Mouse (Mus musculus) CH12.LX (cell line): ENCODE measurements around the gene Ryr1. TPM values are rescaled to one million over a fixed set of nuclear protein-coding genes. Genes with fewer than 3 reads are reported as not detected.
A peak's percentile ranks its signal among the peaks of the same experiment; 100 is the strongest.

ENCODE experiments used
- DNase-seq: peaks from one replicate; pipeline ENCODE4 v3.0.0-alpha.2; 2013; ENCODE audit errors: extremely low read depth
- H3K27ac ChIP-seq: 2 replicates; pipeline ENCODE4 v1.5.1; 2012; ENCODE audit warnings: low read depth, mild to moderate bottlenecking, control low read depth, moderate library complexity; ENCODE audit not compliant: insufficient read depth
- H3K27me3 ChIP-seq: replicated peaks from 2 replicates; pipeline ENCODE3; 2012; ENCODE audit warnings: inconsistent platforms
- H3K36me3 ChIP-seq, 2 experiments: replicated peaks in 1 of 2; 2 replicates each; pipeline versions ENCODE3 to v1.6.1; 2012; ENCODE audit warnings: inconsistent platforms in 1 of 2, low read length in 1 of 2, mild to moderate bottlenecking in 1 of 2, mixed read lengths in 1 of 2, moderate library complexity in 1 of 2; ENCODE audit not compliant: control insufficient read depth in 1 of 2, insufficient read depth in 1 of 2
- H3K4me1 ChIP-seq, 2 experiments: 2 replicates each; pipeline ENCODE4 v1.6.1; 2012; ENCODE audit warnings: inconsistent platforms in 1 of 2, moderate library complexity in 1 of 2; ENCODE audit not compliant: insufficient read depth in 2 of 2, control insufficient read depth in 1 of 2
- H3K4me2 ChIP-seq: 2 replicates; pipeline ENCODE4 v1.6.1; 2012; ENCODE audit warnings: low read depth, mild to moderate bottlenecking, control low read depth; ENCODE audit not compliant: poor library complexity, insufficient read depth, severe bottlenecking
- H3K4me3 ChIP-seq, 3 experiments: fragments of 150-350 bp in 1 of 3; sonication (generic) in 1 of 3; replicated peaks in 1 of 3; 2 replicates each; pipeline versions ENCODE3 to v1.5.1; 2011 to 2012; ENCODE audit warnings: low read depth in 2 of 3, low read length in 2 of 3, mild to moderate bottlenecking in 2 of 3, moderate library complexity in 2 of 3, control low read depth in 1 of 3, improper control_type of control experiment in 1 of 3, inconsistent platforms in 1 of 3, mixed read lengths in 1 of 3; ENCODE audit not compliant: poor library complexity in 1 of 3
- H3K79me2 ChIP-seq: replicated peaks from 2 replicates; pipeline ENCODE4 v1.6.1; 2012; ENCODE audit warnings: mild to moderate bottlenecking, moderate library complexity; ENCODE audit not compliant: control insufficient read depth, poor library complexity, insufficient read depth, severe bottlenecking; ENCODE audit errors: extremely low read depth
- H3K9ac ChIP-seq: 2 replicates; pipeline ENCODE4 v1.6.1; 2012; ENCODE audit warnings: low read depth, mild to moderate bottlenecking, control low read depth, moderate library complexity; ENCODE audit not compliant: insufficient read depth
- H3K9me3 ChIP-seq: replicated peaks from 2 replicates; pipeline ENCODE3; 2012; ENCODE audit warnings: low read length, inconsistent platforms, mixed read lengths
- BHLHE40 ChIP-seq: IDR thresholded peaks from 2 replicates; pipeline ENCODE4 v1.6.1; 2011; ENCODE audit warnings: mild to moderate bottlenecking, low read depth, low read length, improper control_type of control experiment
- CTCF ChIP-seq, 2 experiments: IDR thresholded peaks in 1 of 2; conservative IDR thresholded peaks in 1 of 2; 2 replicates each; pipeline ENCODE4 v1.5.1; 2011 to 2012; ENCODE audit warnings: low read depth in 2 of 2, low read length in 2 of 2, improper control_type of control experiment in 1 of 2, inconsistent platforms in 1 of 2, mild to moderate bottlenecking in 1 of 2, moderate library complexity in 1 of 2
- IRF4 ChIP-seq: IDR thresholded peaks from 2 replicates; pipeline ENCODE4 v1.6.1; 2014; ENCODE audit warnings: low read depth, mild to moderate bottlenecking, inconsistent platforms, low read length, improper control_type of control experiment
- JUND ChIP-seq: conservative IDR thresholded peaks from 2 replicates; pipeline ENCODE4 v1.6.1; 2011; ENCODE audit warnings: low read depth, low read length, improper control_type of control experiment
- KAT2A ChIP-seq: IDR thresholded peaks from 2 replicates; pipeline ENCODE4 v1.6.1; 2012; ENCODE audit warnings: low read length, improper control_type of control experiment, inconsistent platforms; ENCODE audit not compliant: insufficient replicate concordance
- MAFK ChIP-seq: IDR thresholded peaks from 2 replicates; pipeline ENCODE4 v1.6.1; 2011; ENCODE audit warnings: low read length, improper control_type of control experiment; ENCODE audit not compliant: insufficient replicate concordance
- MAX ChIP-seq: IDR thresholded peaks from 2 replicates; pipeline ENCODE4 v1.6.1; 2011; ENCODE audit warnings: low read length, improper control_type of control experiment
- MAZ ChIP-seq: IDR thresholded peaks from 2 replicates; pipeline ENCODE4 v1.6.1; 2012; ENCODE audit warnings: low read depth, mild to moderate bottlenecking, inconsistent platforms, low read length, improper control_type of control experiment, moderate library complexity
- MEF2A ChIP-seq: IDR thresholded peaks from 2 replicates; pipeline ENCODE4 v1.6.1; 2014; ENCODE audit warnings: low read depth, mild to moderate bottlenecking, inconsistent platforms, low read length, improper control_type of control experiment, borderline replicate concordance
- MXI1 ChIP-seq: IDR thresholded peaks from 2 replicates; pipeline ENCODE4 v1.6.1; 2011; ENCODE audit warnings: mild to moderate bottlenecking, low read depth, low read length, improper control_type of control experiment
- NRF1 ChIP-seq: IDR thresholded peaks from 2 replicates; pipeline ENCODE4 v1.6.1; 2014; ENCODE audit warnings: low read depth, mild to moderate bottlenecking, inconsistent platforms, low read length, improper control_type of control experiment, moderate library complexity
- PAX5 ChIP-seq: IDR thresholded peaks from 2 replicates; pipeline ENCODE4 v1.6.1; 2012; ENCODE audit warnings: low read length, inconsistent platforms, mixed read lengths
- POLR2AphosphoS2 ChIP-seq: IDR thresholded peaks from 2 replicates; pipeline ENCODE4 v1.6.1; 2011; ENCODE audit warnings: low read depth, low read length, improper control_type of control experiment
- RAD21 ChIP-seq: IDR thresholded peaks from 2 replicates; pipeline ENCODE4 v1.6.1; 2011; ENCODE audit warnings: low read depth, mild to moderate bottlenecking, low read length, improper control_type of control experiment, moderate library complexity
- SIN3A ChIP-seq: IDR thresholded peaks from 2 replicates; pipeline ENCODE4 v1.6.1; 2012; ENCODE audit warnings: low read length, improper control_type of control experiment, inconsistent platforms
- SMC3 ChIP-seq: IDR thresholded peaks from 2 replicates; pipeline ENCODE4 v1.6.1; 2011; ENCODE audit warnings: low read depth, low read length, improper control_type of control experiment
- UBTF ChIP-seq: IDR thresholded peaks from 2 replicates; pipeline ENCODE4 v1.6.1; 2012; ENCODE audit warnings: low read depth, mild to moderate bottlenecking, inconsistent platforms, low read length, improper control_type of control experiment, moderate library complexity
- USF1 ChIP-seq: IDR thresholded peaks from 2 replicates; pipeline ENCODE4 v1.6.1; 2014; ENCODE audit warnings: low read depth, mild to moderate bottlenecking, inconsistent platforms, low read length, improper control_type of control experiment
- USF2 ChIP-seq: conservative IDR thresholded peaks from 2 replicates; pipeline ENCODE4 v1.6.1; 2011; ENCODE audit warnings: low read depth, low read length, improper control_type of control experiment
- ZC3H11A ChIP-seq: IDR thresholded peaks from 2 replicates; pipeline ENCODE4 v1.6.1; 2012; ENCODE audit warnings: low read depth, mild to moderate bottlenecking, inconsistent platforms, low read length, improper control_type of control experiment
- ZKSCAN1 ChIP-seq: IDR thresholded peaks from 2 replicates; pipeline ENCODE4 v1.6.1; 2012; ENCODE audit warnings: low read depth, inconsistent platforms, low read length, improper control_type of control experiment, borderline replicate concordance
- ZMIZ1 ChIP-seq: IDR thresholded peaks from 2 replicates; pipeline ENCODE4 v1.6.1; 2012; ENCODE audit warnings: low read depth, mild to moderate bottlenecking, inconsistent platforms, low read length, improper control_type of control experiment
- ZNF384 ChIP-seq: IDR thresholded peaks from 2 replicates; pipeline ENCODE4 v1.6.1; 2012; ENCODE audit warnings: low read depth, low read length, improper control_type of control experiment, inconsistent platforms
- dilution Hi-C: fragments of 300-500 bp; cut with MboI; formaldehyde crosslinking; loops from 2 replicates; pipeline ENCODE4 v1.14.3; 2020; ENCODE audit warnings: low sequenced_read_pairs; ENCODE audit not compliant: extremely low pct_unique_long_range_greater_than_20kb, extremely low pct_ligation_motif_present
- in situ Hi-C: fragments of 300-500 bp; cut with MboI; formaldehyde crosslinking; loops from 3 replicates; pipeline ENCODE4 v1.14.3; 2019; ENCODE audit warnings: low sequenced_read_pairs, low pct_ligation_motif_present, low pct_unique_long_range_greater_than_20kb, mixed read lengths
- polyA plus RNA-seq: library from polyadenylated mRNA; unstranded; fragments of >175 nt; gene quantifications from 2 replicates; pipeline ENCODE4 v1.2.1, GENCODE M21; 2012; ENCODE audit warnings: low read depth; ENCODE audit not compliant: insufficient read length
- total RNA-seq, 2 experiments: library from RNA; depleted of rRNA; stranded (reverse); fragments of 300-350 nt in 1 of 2; fragments of >200 nt in 1 of 2; gene quantifications; 2 replicates each; pipeline ENCODE4 v1.2.3; 2012 to 2014

Ryr1 gene
- total and polyA plus RNA-seq, 3 experiments, result 0.43 to 1.1 (median 0.68) TPM

GRCm38 (mm10) chr7:29048070-29048469 is 76.9 kb downstream of the Ryr1 start:
- peak; percentile 18 for TF ChIP-seq RAD21
- no peak for TF ChIP-seq ZKSCAN1
- no peak for TF ChIP-seq MAFK
- no peak for TF ChIP-seq IRF4
- no peak for TF ChIP-seq KAT2A
- no peak for TF ChIP-seq SIN3A
- peak in 1 of 2 experiments; percentile 46; a peak in 2 of 4 replicates for TF ChIP-seq CTCF (conservative IDR thresholded peaks at IDR 0.05 in 1 of 2, IDR thresholded peaks at IDR 0.05 in 1 of 2; ENCODE audit: low read depth in 2 of 2, low read length in 2 of 2)
- no peak for TF ChIP-seq NRF1
- TF ChIP-seq UBTF, result no peak
- Histone ChIP-seq H3K4me3 (no peak overlapping the region), H3K9ac (no peak overlapping the region), H3K27me3 (peaks cover 7% of the 10 kb centered on the region), H3K79me2 (no peaks in the 10 kb centered on the region), H3K36me3 (peaks cover 0 to 5% of the 10 kb centered on the region in 2 experiments), H3K4me1 (peaks cover 3 to 24% of the 10 kb centered on the region in 2 experiments), H3K27ac (no peak overlapping the region), H3K4me2 (no peak overlapping the region), H3K9me3 (no peaks in the 10 kb centered on the region)
- dilution Hi-C loops (no loop called here), in situ Hi-C loops (loop anchor here (25.0 kb wide), 1 partner anchor 261 kb away; the partner anchor contains the start of gene Rinl)
- no peak for DNase-seq

DNA sequence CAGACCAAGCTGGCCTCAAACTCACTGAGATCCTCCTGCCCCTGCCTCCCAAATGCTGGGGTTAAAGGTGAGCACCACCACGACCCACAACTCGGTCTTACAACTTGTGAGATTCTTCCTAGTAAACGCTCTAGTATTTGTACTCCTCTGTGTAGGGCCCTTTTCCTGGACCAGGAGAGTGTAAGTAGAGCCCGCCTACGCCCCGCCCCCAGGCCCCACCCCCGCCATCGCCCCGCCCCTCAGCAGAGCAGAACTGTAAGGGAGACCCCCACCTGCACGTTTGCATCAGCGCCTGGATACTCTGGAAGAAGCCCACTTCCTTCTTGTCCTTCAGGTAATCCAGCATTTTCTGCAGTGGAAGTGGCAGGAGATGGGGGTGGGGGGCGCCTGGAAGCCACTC is 78.4 kb downstream of the Ryr1 start:
- H3K27me3 ChIP-seq, result no peaks in the 10 kb centered on the region
- H3K9ac ChIP-seq, result no peak overlapping the region
- H3K27ac ChIP-seq, result no peak overlapping the region
- H3K79me2 ChIP-seq, result no peaks in the 10 kb centered on the region
- in situ Hi-C loops, result loop anchor here (25.0 kb wide), 1 partner anchor 259 kb away; the partner anchor contains the start of gene Rinl
- H3K4me1 ChIP-seq, result peaks cover 12 to 29% of the 10 kb centered on the region in 2 experiments
- H3K4me2 ChIP-seq, result no peak overlapping the region
- dilution Hi-C loops, result no loop called here
- DNase-seq, result no peak
- TF ChIP-seq MEF2A (no peak), USF2 (no peak), JUND (no peak), NRF1 (no peak), ZKSCAN1 (no peak), UBTF (no peak), USF1 (no peak), PAX5 (no peak), SMC3 (no peak), ZNF384 (no peak), SIN3A (no peak), BHLHE40 (no peak), MXI1 (no peak), IRF4 (no peak), MAZ (no peak), POLR2AphosphoS2 (no peak), ZC3H11A (no peak), MAFK (no peak), ZMIZ1 (no peak), MAX (no peak)
- no peak overlapping the region for H3K4me3 ChIP-seq
- H3K9me3 ChIP-seq, result no peaks in the 10 kb centered on the region
- H3K36me3 ChIP-seq, result peaks cover 4 to 12% of the 10 kb centered on the region in 2 experiments
